Mouse (Mus musculus) adrenal gland, adult (tissue): ENCODE data around the gene Vmn1r137.
"Not testable (repeated sequence)": the region's sequence is repeated elsewhere in the genome, so short reads cannot be mapped to it uniquely, and the experiment has no call there.

Experiments
- DNase-seq, 2 experiments: peaks; one replicate each; pipeline ENCODE4 v3.0.0; 2022 to 2023; ENCODE audit warnings: low spot score in 1 of 2; ENCODE audit not compliant: inconsistent age in 2 of 2

Gene Vmn1r137

DNA sequence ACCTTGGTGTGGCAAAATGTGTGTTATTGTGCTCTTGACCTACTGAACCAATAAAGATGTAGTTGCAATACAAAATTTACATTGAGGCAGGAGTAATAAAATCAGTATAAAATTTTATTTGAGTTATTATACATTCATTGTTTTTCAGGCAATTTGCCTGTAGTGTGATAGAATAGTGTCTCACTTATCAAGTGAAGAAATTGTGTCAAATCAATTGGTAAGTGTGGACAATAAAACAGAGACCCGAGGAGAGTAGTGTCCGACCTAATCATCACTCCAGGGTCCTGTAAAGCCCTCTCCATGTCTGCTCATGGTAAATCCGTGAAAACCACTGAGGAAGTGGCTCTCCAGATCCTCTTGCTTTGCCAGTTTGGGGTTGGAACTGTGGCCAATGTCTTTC, at the start of gene Vmn1r137:
Gene Vmn1r137 (plus strand): TSS at position 301 of the 400 bp plus-strand sequence.
- not testable (repeated sequence) for DNase-seq

GRCm38 (mm10) chr7:22028797-22029196, 34.4 kb downstream of the Vmn1r137 start, which contains the start of gene Vmn1r138:
TSS of gene Vmn1r138 (minus strand) at chr7:22028897.
- DNase-seq = not testable (repeated sequence)
